Mouse (Mus musculus): ENCODE measurements around the gene Hip1r. TPM values are rescaled to one million over a fixed set of nuclear protein-coding genes. Genes with fewer than 3 reads are reported as not detected.
A peak's percentile ranks its signal among the peaks of the same experiment; 100 is the strongest.

The Hip1r gene
- polyA plus RNA-seq, 2 experiments, result 7.2 to 7.6 TPM

DNA sequence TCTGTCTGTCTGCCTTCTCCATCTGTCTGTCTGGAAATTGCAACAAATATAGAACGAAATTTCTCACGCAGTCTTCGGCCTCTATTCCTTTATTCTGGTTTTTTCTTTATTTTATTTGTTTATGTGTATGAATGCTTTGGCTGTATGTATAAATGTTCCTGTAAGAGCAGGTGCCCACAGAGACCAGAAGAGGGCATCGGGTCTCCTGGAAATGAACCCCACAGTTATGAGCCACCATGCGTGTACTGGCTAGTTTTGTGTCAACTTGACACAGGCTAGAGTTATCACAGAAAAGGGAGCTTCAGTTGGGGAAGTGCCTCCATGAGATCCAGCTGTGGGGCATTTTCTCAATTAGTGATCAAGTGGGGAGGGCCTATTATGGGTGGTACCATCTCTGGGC is 70.6 kb downstream of the Hip1r start:
- no peak overlapping the region for H3K27ac ChIP-seq
- peaks cover 16 to 29% of the 10 kb centered on the region in 2 experiments for H3K4me1 ChIP-seq (replicated peaks; ENCODE audit: control insufficient read depth in 2 of 2, insufficient read depth in 2 of 2, low read length in 1 of 2)
- no peak overlapping the region for H3K4me2 ChIP-seq (ENCODE audit: low read depth)
- ATAC-seq (ENCODE audit: insufficient read depth) (no peak), DNase-seq (ENCODE audit: low read depth in 3 of 3, low spot score in 3 of 3) (no peak)
- H3K9me3 ChIP-seq (ENCODE audit: control insufficient read depth, low read length), result no peaks in the 10 kb centered on the region
- no peaks in the 10 kb centered on the region for H3K27me3 ChIP-seq (ENCODE audit: control insufficient read depth, insufficient read depth, low read length)
- 76% methylated on average over 5 of the region's 5 CpGs for WGBS (ENCODE audit: insufficient replicate concordance)
- H3K9ac ChIP-seq (replicated peaks), result no peak overlapping the region
- no peak for TF ChIP-seq EP300 (IDR thresholded peaks at IDR 0.05; ENCODE audit: low read depth)
- TF ChIP-seq CTCF (IDR thresholded peaks at IDR 0.05; ENCODE audit: low read depth), result peak; percentile 48
- H3K4me3 ChIP-seq (ENCODE audit: insufficient read depth in 1 of 2, low read depth in 2 of 2, low read length in 2 of 2), result no peak overlapping the region
- no peaks in the 10 kb centered on the region for H3K36me3 ChIP-seq (replicated peaks; ENCODE audit: control insufficient read depth, insufficient read depth, low read depth)

DNA sequence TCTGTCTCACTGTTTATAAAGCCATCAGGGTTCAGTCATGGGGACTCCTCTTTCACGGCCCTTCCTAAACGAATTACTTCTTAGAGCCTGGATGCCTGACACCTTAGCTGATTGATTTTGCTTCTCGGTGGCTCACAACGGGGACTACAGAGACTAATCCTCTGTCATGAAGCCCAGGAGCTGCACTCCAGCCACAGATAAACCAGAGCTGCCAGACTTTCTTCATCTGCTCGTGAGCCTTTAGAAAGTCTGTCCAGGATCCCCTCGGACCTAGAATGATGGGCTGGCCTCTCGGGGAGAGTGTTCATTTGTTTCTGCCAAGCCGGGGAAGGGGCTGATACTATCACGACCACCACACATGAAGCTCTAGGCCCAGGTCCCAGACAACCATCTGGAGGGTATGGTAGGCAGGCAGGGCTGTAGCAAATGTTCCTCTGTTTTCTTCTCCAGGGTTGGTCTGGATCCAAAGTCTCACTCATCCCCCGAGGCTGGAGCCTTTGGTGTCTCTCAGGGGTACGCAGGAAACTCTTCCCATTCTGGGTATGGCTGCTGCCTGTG is 72.1 kb downstream of the Hip1r start:
- Histone ChIP-seq H3K9ac (replicated peaks) (no peak overlapping the region), H3K27ac (no peak overlapping the region), H3K36me3 (replicated peaks; ENCODE audit: control insufficient read depth, insufficient read depth, low read depth) (no peaks in the 10 kb centered on the region), H3K9me3 (ENCODE audit: control insufficient read depth, low read length) (no peaks in the 10 kb centered on the region), H3K27me3 (ENCODE audit: control insufficient read depth, insufficient read depth, low read length) (no peaks in the 10 kb centered on the region), H3K4me3 (ENCODE audit: insufficient read depth in 1 of 2, low read depth in 2 of 2, low read length in 2 of 2) (no peak overlapping the region), H3K4me1 (replicated peaks; ENCODE audit: control insufficient read depth in 2 of 2, insufficient read depth in 2 of 2, low read length in 1 of 2) (peaks cover 27 to 39% of the 10 kb centered on the region in 2 experiments), H3K4me2 (ENCODE audit: low read depth) (no peak overlapping the region)
- no peak for TF ChIP-seq CTCF (IDR thresholded peaks at IDR 0.05; ENCODE audit: low read depth)
- TF ChIP-seq EP300 (IDR thresholded peaks at IDR 0.05; ENCODE audit: low read depth), result no peak
- DNase-seq (ENCODE audit: low read depth in 3 of 3, low spot score in 3 of 3) (no peak), ATAC-seq (ENCODE audit: insufficient read depth) (no peak)
- WGBS (ENCODE audit: insufficient replicate concordance), result 60% methylated on average over 11 of the region's 11 CpGs

DNA sequence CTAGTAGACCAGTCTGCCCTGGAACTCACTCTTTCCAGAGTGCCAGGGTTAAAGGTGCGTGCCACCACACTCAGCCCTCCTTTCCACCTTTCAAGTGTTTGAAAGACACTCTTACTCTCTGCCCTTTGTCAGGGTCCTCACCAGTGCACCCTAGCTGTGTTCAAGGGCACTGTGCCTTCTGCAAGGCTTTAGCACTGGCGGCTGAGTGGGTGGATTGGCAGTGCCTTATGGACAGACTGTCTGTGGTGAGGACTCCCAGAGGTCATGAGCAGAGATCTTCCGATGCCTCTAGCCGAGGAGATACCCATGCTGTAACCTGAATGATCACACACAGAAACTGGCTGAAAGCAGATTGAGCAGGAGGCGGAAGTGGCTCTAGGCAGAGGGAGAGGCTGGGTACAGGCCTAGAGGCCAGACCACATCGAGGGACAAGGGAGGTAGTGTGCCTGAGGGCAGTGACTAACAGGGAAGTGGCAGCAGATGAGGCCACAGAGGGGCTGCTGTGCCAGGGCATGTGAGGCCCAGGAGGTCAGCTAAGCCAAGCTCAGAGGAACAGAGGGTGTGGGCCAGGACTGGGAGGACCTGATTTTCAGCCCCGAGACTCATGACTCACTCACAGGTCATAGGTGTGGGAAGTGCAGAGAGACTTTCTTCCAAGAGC is 73.4 kb downstream of the Hip1r start:
- 64% methylated on average over 7 of the region's 7 CpGs for WGBS (ENCODE audit: insufficient replicate concordance)
- no peak overlapping the region for H3K4me2 ChIP-seq (ENCODE audit: low read depth)
- H3K9ac ChIP-seq (replicated peaks), result no peak overlapping the region
- H3K4me1 ChIP-seq (replicated peaks; ENCODE audit: control insufficient read depth in 2 of 2, insufficient read depth in 2 of 2, low read length in 1 of 2), result peaks cover 40 to 50% of the 10 kb centered on the region in 2 experiments
- no peak overlapping the region for H3K4me3 ChIP-seq (ENCODE audit: insufficient read depth in 1 of 2, low read depth in 2 of 2, low read length in 2 of 2)
- no peak for TF ChIP-seq EP300 (IDR thresholded peaks at IDR 0.05; ENCODE audit: low read depth)
- TF ChIP-seq CTCF (IDR thresholded peaks at IDR 0.05; ENCODE audit: low read depth), result no peak
- H3K27me3 ChIP-seq (ENCODE audit: control insufficient read depth, insufficient read depth, low read length), result no peaks in the 10 kb centered on the region
- ATAC-seq (ENCODE audit: insufficient read depth) (no peak), DNase-seq (ENCODE audit: low read depth in 3 of 3, low spot score in 3 of 3) (no peak)
- no peak overlapping the region for H3K27ac ChIP-seq
- H3K9me3 ChIP-seq (ENCODE audit: control insufficient read depth, low read length), result no peaks in the 10 kb centered on the region
- no peaks in the 10 kb centered on the region for H3K36me3 ChIP-seq (replicated peaks; ENCODE audit: control insufficient read depth, insufficient read depth, low read depth)

DNA sequence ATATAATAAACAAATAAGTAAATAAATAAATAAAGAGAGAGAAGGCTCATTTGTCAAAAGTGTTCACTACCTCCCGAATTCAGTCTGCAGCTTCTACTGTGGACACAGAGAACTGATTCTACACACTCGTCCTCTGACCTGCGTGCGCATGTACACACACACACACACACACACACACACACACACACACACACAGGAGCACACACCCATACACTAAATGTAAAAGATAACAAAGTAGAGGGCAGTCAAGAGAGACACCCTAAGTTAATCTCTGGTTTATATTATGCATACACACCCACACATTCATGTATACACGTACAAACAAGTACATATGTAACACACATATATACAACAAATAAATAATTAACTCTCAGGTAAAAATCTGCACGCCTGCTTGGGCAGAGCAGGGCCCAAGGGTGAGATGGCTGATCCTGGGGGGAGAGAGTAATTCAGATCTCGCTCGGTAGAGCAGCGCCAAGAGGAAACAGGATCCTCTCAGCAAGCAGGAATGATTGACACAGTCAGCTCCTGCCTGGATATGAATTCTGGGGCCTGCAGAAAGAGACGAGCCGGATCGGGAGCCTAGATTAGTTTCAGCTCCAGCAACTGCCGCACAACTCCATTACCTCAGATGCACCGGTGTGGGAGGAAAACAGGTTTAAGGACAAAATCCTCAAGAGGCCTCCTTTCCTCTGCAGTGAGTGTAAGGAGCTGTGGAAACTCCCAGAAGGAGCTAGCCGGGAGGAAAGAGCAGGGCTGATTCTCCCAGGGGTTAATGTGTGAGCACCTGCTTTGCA is 76.0 kb downstream of the Hip1r start:
- Histone ChIP-seq H3K4me2 (ENCODE audit: low read depth) (peak overlapping the region; percentile 77), H3K4me3 (ENCODE audit: insufficient read depth in 1 of 2, low read depth in 2 of 2, low read length in 2 of 2) (peak overlapping the region; percentile 58 to 60), H3K9me3 (ENCODE audit: control insufficient read depth, low read length) (no peaks in the 10 kb centered on the region), H3K9ac (replicated peaks) (peak overlapping the region; percentile 69), H3K27me3 (ENCODE audit: control insufficient read depth, insufficient read depth, low read length) (no peaks in the 10 kb centered on the region), H3K27ac (peak overlapping the region; percentile 98), H3K36me3 (replicated peaks; ENCODE audit: control insufficient read depth, insufficient read depth, low read depth) (no peaks in the 10 kb centered on the region), H3K4me1 (replicated peaks; ENCODE audit: control insufficient read depth in 2 of 2, insufficient read depth in 2 of 2, low read length in 1 of 2) (peaks cover 47 to 59% of the 10 kb centered on the region in 2 experiments)
- TF ChIP-seq EP300 (IDR thresholded peaks at IDR 0.05; ENCODE audit: low read depth), result no peak
- no peak for TF ChIP-seq CTCF (IDR thresholded peaks at IDR 0.05; ENCODE audit: low read depth)
- DNase-seq (ENCODE audit: low read depth in 3 of 3, low spot score in 3 of 3) (no peak), ATAC-seq (ENCODE audit: insufficient read depth) (no peak)
- 52% methylated on average over 15 of the region's 15 CpGs for WGBS (ENCODE audit: insufficient replicate concordance)
